Mouse (Mus musculus) ES-E14 (cell line): ENCODE results near the gene Adtrp.

ENCODE experiments used
- CHD2 ChIP-seq: IDR thresholded peaks from 2 replicates; pipeline ENCODE4 v1.6.1; 2014; ENCODE audit warnings: mild to moderate bottlenecking, low read depth, low read length, inconsistent platforms
- HCFC1 ChIP-seq: IDR thresholded peaks from 2 replicates; pipeline ENCODE4 v1.6.1; 2012; ENCODE audit warnings: low read length, inconsistent platforms, borderline replicate concordance; ENCODE audit not compliant: insufficient read depth
- MAFK ChIP-seq: IDR thresholded peaks from 2 replicates; pipeline ENCODE4 v1.6.1; 2014; ENCODE audit warnings: mild to moderate bottlenecking, low read depth, low read length, inconsistent platforms; ENCODE audit not compliant: insufficient read depth
- ZC3H11A ChIP-seq: IDR thresholded peaks from 2 replicates; pipeline ENCODE4 v1.6.1; 2012; ENCODE audit warnings: low read depth, mild to moderate bottlenecking, inconsistent platforms, low read length, borderline replicate concordance
- ZNF384 ChIP-seq: IDR thresholded peaks from 2 replicates; pipeline ENCODE4 v1.6.1; 2012; ENCODE audit warnings: low read depth, low read length, inconsistent platforms

DNA sequence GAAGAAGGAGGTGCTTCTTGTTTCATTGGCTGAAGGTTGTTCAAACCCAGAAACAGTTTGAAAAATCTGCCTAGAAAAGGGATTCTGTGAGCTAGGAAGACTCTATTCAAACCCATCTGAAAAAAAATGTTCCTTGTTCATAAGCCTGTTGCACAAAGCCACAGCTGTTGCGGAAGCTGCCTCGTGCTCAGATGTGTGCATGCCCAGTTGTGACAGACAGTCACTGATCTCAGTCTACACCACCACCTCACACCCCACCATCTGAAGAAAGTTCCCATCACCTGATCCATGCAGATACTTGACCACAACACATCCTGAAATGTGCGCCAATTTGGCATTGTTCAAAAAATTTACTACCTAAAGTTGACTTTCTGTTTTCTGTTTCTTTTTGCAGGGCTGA is 119.7 kb downstream of the Adtrp start:
- TF ChIP-seq MAFK (no peak), ZNF384 (no peak), HCFC1 (no peak), ZC3H11A (no peak), CHD2 (no peak)
